Mouse (Mus musculus) heart, postnatal 0 days (tissue): ENCODE measurements around the gene Dll3. TPM values are rescaled to one million over a fixed set of nuclear protein-coding genes. Genes with fewer than 3 reads are reported as not detected.

ENCODE experiments used
- ATAC-seq: fragments of 200-750 bp; cut with Nextera tagmentation; 2 replicates; pipeline ENCODE4 v1.8.0; 2017; ENCODE audit warnings: low read depth, moderate number of reproducible peaks, moderate library complexity; ENCODE audit not compliant: insufficient read depth
- DNase-seq: peaks from one replicate; pipeline ENCODE4 v3.0.0-alpha.2; 2016; ENCODE audit warnings: low spot score
- H3K27ac ChIP-seq: fragments of 300-500 bp; sonication (generic); 2 replicates; pipeline ENCODE4 v1.5.1; 2014; ENCODE audit warnings: low read depth, mild to moderate bottlenecking
- H3K27me3 ChIP-seq: fragments of 300-500 bp; sonication (generic); 2 replicates; pipeline ENCODE4 v1.6.1; 2014; ENCODE audit warnings: low read length, mixed read lengths; ENCODE audit not compliant: control insufficient read depth, insufficient read depth
- H3K36me3 ChIP-seq: fragments of 300-500 bp; sonication (generic); replicated peaks from 2 replicates; pipeline ENCODE4 v1.6.1; 2014; ENCODE audit warnings: low read length, mixed read lengths; ENCODE audit not compliant: control insufficient read depth, insufficient read depth
- H3K4me1 ChIP-seq: fragments of 300-500 bp; sonication (generic); 2 replicates; pipeline ENCODE4 v1.6.1; 2014; ENCODE audit warnings: antibody characterized with exemption; ENCODE audit not compliant: control insufficient read depth, insufficient read depth
- H3K4me2 ChIP-seq: fragments of 300-500 bp; sonication (generic); 2 replicates; pipeline ENCODE4 v1.6.1; 2014; ENCODE audit warnings: low read depth, mild to moderate bottlenecking, low read length, moderate library complexity
- H3K4me3 ChIP-seq: fragments of 300-500 bp; sonication (generic); 2 replicates; pipeline ENCODE4 v1.5.1; 2014; ENCODE audit warnings: low read depth, low read length
- H3K9ac ChIP-seq: fragments of 300-500 bp; sonication (generic); replicated peaks from 2 replicates; pipeline ENCODE4 v1.6.1; 2014; ENCODE audit warnings: low read depth, low read length, mixed read lengths
- H3K9me3 ChIP-seq: fragments of 300-500 bp; sonication (generic); replicated peaks from 2 replicates; pipeline ENCODE4 v1.6.1; 2016; ENCODE audit warnings: low read length; ENCODE audit not compliant: control insufficient read depth
- CTCF ChIP-seq: IDR thresholded peaks from 2 replicates; pipeline ENCODE4 v1.5.1; 2016; ENCODE audit warnings: antibody characterized with exemption, control low read depth, low read depth
- EP300 ChIP-seq: IDR thresholded peaks from 2 replicates; pipeline ENCODE4 v1.6.1; 2016; ENCODE audit warnings: antibody characterized with exemption, low read depth
- WGBS: fragments of 180-500 bp; shearing (Covaris S2); extraction: QIAGEN DNeasy Blood & Tissue Kit; methylation state at CpG from one replicate; pipeline ENCODE4 v1.1.7; 2014; 5-methylcytosine and 5-hydroxymethylcytosine counted together
- polyA plus RNA-seq: library from polyadenylated mRNA; unstranded; fragments of >200 nt; fragmentation: Nextera tagmentation; extraction: Ambion mirVana; gene quantifications from 2 replicates; pipeline ENCODE4 v1.2.1, GENCODE M21; 2015
- total RNA-seq: library from RNA; depleted of rRNA; stranded (reverse); fragments of >200 nt; gene quantifications from 2 replicates; pipeline ENCODE4 v1.2.3, GENCODE M21; 2014; ENCODE audit warnings: low replicate concordance

The Dll3 gene
- total and polyA plus RNA-seq, 2 experiments from 2014 or later: not detected

DNA sequence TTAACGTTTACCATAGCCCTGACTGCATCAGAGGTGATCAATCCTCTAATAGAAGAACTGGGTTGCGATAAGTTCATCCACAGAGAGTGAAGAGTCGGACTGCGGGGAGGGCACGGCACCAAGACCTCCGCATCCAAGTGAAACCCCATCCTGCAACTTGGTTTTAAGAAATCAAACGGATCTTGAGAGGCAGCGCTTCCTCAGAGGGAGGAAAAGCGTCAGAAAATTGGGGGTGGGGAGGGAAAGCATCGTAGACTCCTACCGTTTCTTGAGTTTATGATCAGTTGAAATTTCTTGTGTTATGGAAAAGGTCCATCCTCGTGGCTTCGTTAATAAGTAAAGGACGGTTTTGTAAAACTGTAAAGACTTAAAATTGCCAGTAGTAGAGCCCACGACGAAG, 33.5 kb downstream of the Dll3 start:
- Histone ChIP-seq H3K4me2 (peak overlapping the region; percentile 92), H3K4me1 (peaks cover 6% of the 10 kb centered on the region; the same call in 1 of the 2 replicates), H3K27ac (peak overlapping the region; percentile 88; the same call in 1 of the 2 replicates), H3K27me3 (no peaks in the 10 kb centered on the region), H3K9ac (peak overlapping the region; percentile 95), H3K4me3 (peak overlapping the region; percentile 90), H3K9me3 (no peaks in the 10 kb centered on the region), H3K36me3 (0 out of 2 replicates have a peak, but pooled peaks cover 4% of the 10 kb centered on the region)
- ATAC-seq (no peak), DNase-seq (peak; percentile 7)
- WGBS: 36% methylated on average over 16 of the region's 16 CpGs
- TF ChIP-seq CTCF (no peak), EP300 (no peak)

GRCm38 (mm10) chr7:28268042-28268531, 34.0 kb downstream of the Dll3 start:
- Histone ChIP-seq H3K9ac (peak overlapping the region; percentile 95), H3K36me3 (0 out of 2 replicates have a peak, but pooled peaks cover 4% of the 10 kb centered on the region), H3K4me3 (peak overlapping the region; percentile 90), H3K27me3 (no peaks in the 10 kb centered on the region), H3K27ac (peak overlapping the region; percentile 88), H3K4me1 (peaks cover 6% of the 10 kb centered on the region; the same call in 1 of the 2 replicates), H3K9me3 (no peaks in the 10 kb centered on the region), H3K4me2 (peak overlapping the region; percentile 92)
- peak; percentile 75 for ATAC-seq
- TF ChIP-seq CTCF: no peak
- no peak for TF ChIP-seq EP300
- DNase-seq: peak; percentile 13
- 0% methylated on average over 42 of the region's 62 CpGs for WGBS

GRCm38 (mm10) chr7:28267129-28268041, 34.7 kb downstream of the Dll3 start, which contains the start of gene Eid2:
Gene Eid2, plus strand, starts transcription at chr7:28267881.
- DNase-seq (peak; percentile 84), ATAC-seq (peak; percentile 89)
- peak within 1 kb of the TSS; percentile 90 for H3K4me3 ChIP-seq
- TF ChIP-seq EP300 (no peak), CTCF (no peak)
- 0 out of 2 replicates have a peak, but pooled peaks cover 4% of the 10 kb centered on the region for H3K36me3 ChIP-seq
- H3K9ac ChIP-seq: peak within 1 kb of the TSS; percentile 95
- H3K9me3 ChIP-seq: no peaks in the 10 kb centered on the region
- peak within 1 kb of the TSS; percentile 92 for H3K4me2 ChIP-seq
- H3K27ac ChIP-seq: peak within 1 kb of the TSS; percentile 88
- WGBS: 6% methylated on average over 53 of the region's 57 CpGs
- no peaks in the 10 kb centered on the region for H3K27me3 ChIP-seq
- H3K4me1 ChIP-seq: peaks cover 6% of the 10 kb centered on the region; the same call in 1 of the 2 replicates

DNA sequence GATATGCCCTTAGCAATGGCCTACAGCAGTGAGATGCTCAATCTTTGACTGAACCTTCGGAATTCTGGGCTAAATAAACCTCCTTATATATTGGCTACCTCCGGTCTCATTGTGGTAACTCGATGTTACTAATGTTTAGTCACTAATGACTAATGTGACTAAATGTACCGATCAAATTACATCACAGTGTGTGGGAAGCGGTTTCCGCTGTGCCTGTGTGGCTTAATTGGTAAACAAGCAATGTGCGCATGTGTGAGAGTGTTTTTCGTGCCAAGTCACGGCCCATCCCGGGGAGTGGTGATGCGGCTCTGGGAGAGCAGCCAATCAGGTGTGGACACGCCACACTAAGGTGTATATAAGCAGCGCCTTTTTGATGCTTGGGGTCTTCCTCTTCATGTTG, 36.6 kb downstream of the Dll3 start:
- Histone ChIP-seq H3K9me3 (no peaks in the 10 kb centered on the region), H3K9ac (no peak overlapping the region), H3K4me2 (no peak overlapping the region), H3K4me3 (no peak overlapping the region), H3K36me3 (no peaks in the 10 kb centered on the region), H3K4me1 (peaks cover 6% of the 10 kb centered on the region; the same call in 1 of the 2 replicates), H3K27ac (no peak overlapping the region), H3K27me3 (no peaks in the 10 kb centered on the region)
- DNase-seq (no peak), ATAC-seq (no peak)
- WGBS: 84% methylated on average over 13 of the region's 13 CpGs
- TF ChIP-seq EP300 (no peak), CTCF (no peak)

GRCm38 (mm10) chr7:28263786-28264185, 38.3 kb downstream of the Dll3 start:
- peak; percentile 50 for DNase-seq
- 3% methylated on average over 15 of the region's 15 CpGs for WGBS

More at GRCm38 (mm10) chr7:28263786-28264185, 38.3 kb downstream of the Dll3 start:
- peak; percentile 24; the same call in 1 of the 2 replicates for ATAC-seq
- H3K4me3 ChIP-seq: no peak overlapping the region
- 0 out of 2 replicates have a peak, but pooled peaks have one; percentile 10 for TF ChIP-seq CTCF
- no peak for TF ChIP-seq EP300
- no peak overlapping the region for H3K4me2 ChIP-seq
- no peak overlapping the region for H3K27ac ChIP-seq
- peaks cover 6% of the 10 kb centered on the region; the same call in 1 of the 2 replicates for H3K4me1 ChIP-seq
- H3K9ac ChIP-seq: no peak overlapping the region
- no peaks in the 10 kb centered on the region for H3K9me3 ChIP-seq
- no peaks in the 10 kb centered on the region for H3K27me3 ChIP-seq
- no peaks in the 10 kb centered on the region for H3K36me3 ChIP-seq
